Mouse (Mus musculus) liver, embryonic 14 days (tissue): ENCODE data around the gene Defb43. TPM values are rescaled to one million over a fixed set of nuclear protein-coding genes. Genes with fewer than 3 reads are reported as not detected.

Source experiments
- polyA plus RNA-seq: library from polyadenylated mRNA; depleted of rRNA; stranded (reverse); fragments of >200 nt; gene quantifications from 2 replicates; pipeline ENCODE4 v1.2.3, GENCODE M21; 2012; rRNA removed

Defb43 gene
- polyA plus RNA-seq: not detected in 2 replicates

GRCm38 (mm10) chr14:63011471-63011870, at the start of gene Defb43:
Gene Defb43 (plus strand): TSS chr14:63011771.

DNA sequence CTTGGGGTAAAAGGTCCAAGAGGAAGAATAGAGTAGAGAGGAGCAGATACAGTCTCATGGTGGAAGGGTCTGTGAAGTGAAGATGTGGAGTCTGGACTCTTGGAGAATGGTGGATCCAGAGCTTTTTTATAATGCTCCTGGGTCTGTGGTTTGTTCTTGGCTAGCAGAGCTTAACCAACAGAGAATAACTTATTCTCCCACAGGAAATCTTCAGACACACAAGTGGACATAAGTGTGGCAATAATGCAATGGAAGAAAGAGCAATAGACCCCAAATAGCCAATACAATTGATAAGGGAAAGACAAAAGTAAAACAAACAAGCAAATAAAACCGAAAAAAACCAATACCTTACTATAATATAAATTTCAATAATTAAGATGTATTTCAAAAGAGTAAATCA, 27.2 kb upstream of the Defb43 start, which contains the start of gene Defb48:
TSS of gene Defb48 (minus strand) at position 101 of the 400 bp plus-strand sequence.

GRCm38 (mm10) chr14:62997777-62998176, 13.8 kb upstream of the Defb43 start, which contains the start of gene Defb47:
Gene Defb47 (plus strand): TSS chr14:62998077.

DNA sequence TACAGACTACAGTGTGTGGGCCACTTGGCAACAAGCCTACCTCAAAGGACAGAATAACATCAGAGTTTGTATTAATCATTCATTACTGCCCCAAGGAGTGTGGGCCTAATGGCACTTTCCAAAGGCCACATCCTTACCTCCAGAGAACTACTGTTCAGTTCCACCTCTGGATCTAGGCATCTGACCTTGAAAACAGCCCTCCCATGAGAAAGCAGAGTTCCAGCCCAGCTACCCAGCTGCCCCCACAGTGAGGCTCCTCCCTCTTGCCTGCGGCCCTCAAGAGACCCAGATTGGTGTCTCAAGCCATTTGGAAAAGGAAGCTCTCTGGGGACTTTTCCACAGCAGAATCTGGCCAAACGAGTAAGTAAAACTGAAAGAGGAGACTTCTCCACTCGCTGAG, 35.1 kb downstream of the Defb43 start, which contains the start of gene Defb42:
TSS of gene Defb42 (plus strand) at position 301 of the 400 bp plus-strand sequence.

GRCm38 (mm10) chr14:63049910-63050370, 38.4 kb downstream of the Defb43 start, which contains the start of gene Defb30:
Gene Defb30 (minus strand): TSS chr14:63049960.

Other genes with a start within 250 kb of the Defb43 start
- gene Wdfy2, start 174.1 kb upstream of the Defb43 start, polyA plus RNA-seq: 1.6 and 2.1 TPM in 2 replicates
- gene Defb48, start 27.3 kb upstream of the Defb43 start, polyA plus RNA-seq: not detected in 2 replicates
- not detected in 2 replicates for gene Defb47, start 13.7 kb upstream of the Defb43 start, polyA plus RNA-seq
- 0.02 TPM in 1 of 2 replicates, not detected in the other for gene Defb42, start 35.2 kb downstream of the Defb43 start, polyA plus RNA-seq
- not detected in 2 replicates for gene Defb30, start 38.2 kb downstream of the Defb43 start, polyA plus RNA-seq